Mouse (Mus musculus): ENCODE measurements around the gene Dscaml1.

The Dscaml1 gene

GRCm38 (mm10) chr9:45570346-45570745, 143.9 kb downstream of the Dscaml1 start:
- no peak for DNase-seq (ENCODE audit: low spot score)

GRCm38 (mm10) chr9:45572787-45573492, 146.5 kb downstream of the Dscaml1 start:
- DNase-seq (ENCODE audit: low spot score): peak; percentile 13

GRCm38 (mm10) chr9:45573493-45573815, 147.0 kb downstream of the Dscaml1 start:
- DNase-seq (ENCODE audit: low spot score): no peak

- no peak for DNase-seq (ENCODE audit: low spot score)
Observed at GRCm38 (mm10) chr9:45574021-45574420, 147.6 kb downstream of the Dscaml1 start.

GRCm38 (mm10) chr9:45580069-45580795, 153.8 kb downstream of the Dscaml1 start:
- no peak for DNase-seq (ENCODE audit: low spot score)

GRCm38 (mm10) chr9:45586475-45586874, 160.0 kb downstream of the Dscaml1 start:
- no peak for DNase-seq (ENCODE audit: low spot score)

- DNase-seq (ENCODE audit: low spot score): no peak
Observed at GRCm38 (mm10) chr9:45587704-45588103, 161.3 kb downstream of the Dscaml1 start.

- DNase-seq (ENCODE audit: low spot score): peak; percentile 6
Observed at GRCm38 (mm10) chr9:45589867-45590266, 163.4 kb downstream of the Dscaml1 start.

GRCm38 (mm10) chr9:45591061-45591460, 164.6 kb downstream of the Dscaml1 start:
- no peak for DNase-seq (ENCODE audit: low spot score)

GRCm38 (mm10) chr9:45592374-45592773, 165.9 kb downstream of the Dscaml1 start:
- no peak for DNase-seq (ENCODE audit: low spot score)

GRCm38 (mm10) chr9:45598117-45598516, 171.7 kb downstream of the Dscaml1 start:
- no peak for DNase-seq (ENCODE audit: low spot score)

- no peak for DNase-seq (ENCODE audit: low spot score)
Observed at GRCm38 (mm10) chr9:45599377-45599776, 172.9 kb downstream of the Dscaml1 start.

- DNase-seq (ENCODE audit: low spot score): no peak
Observed at GRCm38 (mm10) chr9:45607337-45607736, 180.9 kb downstream of the Dscaml1 start.

- peak; percentile 2 for DNase-seq (ENCODE audit: low spot score)
Observed at GRCm38 (mm10) chr9:45608097-45609031, 181.9 kb downstream of the Dscaml1 start.

- no peak for DNase-seq (ENCODE audit: low spot score)
Observed at GRCm38 (mm10) chr9:45610336-45611060, 184.1 kb downstream of the Dscaml1 start.

GRCm38 (mm10) chr9:45614616-45615015, 188.2 kb downstream of the Dscaml1 start:
- DNase-seq (ENCODE audit: low spot score): no peak

GRCm38 (mm10) chr9:45617889-45618288, 191.5 kb downstream of the Dscaml1 start:
- no peak for DNase-seq (ENCODE audit: low spot score)

GRCm38 (mm10) chr9:45618443-45618842, 192.0 kb downstream of the Dscaml1 start:
- DNase-seq (ENCODE audit: low spot score): no peak

GRCm38 (mm10) chr9:45620049-45620448, 193.6 kb downstream of the Dscaml1 start:
- no peak for DNase-seq (ENCODE audit: low spot score)

- DNase-seq (ENCODE audit: low spot score): no peak
Observed at GRCm38 (mm10) chr9:45620920-45621319, 194.5 kb downstream of the Dscaml1 start.

- DNase-seq (ENCODE audit: low spot score): no peak
Observed at GRCm38 (mm10) chr9:45625889-45626446, 199.5 kb downstream of the Dscaml1 start.

All from yolk sac, embryonic 10.5 days (tissue).